Mouse (Mus musculus): ENCODE measurements around the gene Tnpo1.
A peak's percentile ranks its signal among the peaks of the same experiment; 100 is the strongest.

The Tnpo1 gene

DNA sequence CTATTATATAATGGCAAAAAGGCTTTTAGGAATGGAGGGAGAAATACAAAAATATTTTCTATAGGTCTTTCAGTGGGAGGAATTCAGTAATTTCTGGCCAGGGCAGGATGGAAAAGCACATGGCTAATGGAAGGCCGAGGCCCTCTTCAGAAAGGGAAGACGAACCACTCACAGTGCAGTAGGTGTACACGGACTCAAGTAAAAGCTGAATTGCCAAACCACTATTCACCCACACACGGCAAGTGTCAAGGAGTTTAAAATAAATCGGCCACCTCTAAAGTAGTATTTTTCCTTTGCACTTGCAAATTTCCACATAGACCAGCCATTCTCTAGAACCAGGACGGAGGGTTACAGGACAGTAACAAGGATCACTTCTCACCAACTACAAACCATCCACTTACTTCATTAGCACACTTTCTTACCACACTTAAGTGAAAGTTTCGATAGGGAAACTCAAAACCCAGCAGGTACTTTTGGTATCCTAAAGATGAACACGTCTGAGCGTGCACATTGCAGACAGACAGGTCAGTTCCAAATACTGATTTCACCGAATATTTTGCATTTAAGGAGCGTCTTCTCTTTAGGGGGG, 1.2 kb downstream of the Tnpo1 start:
- no peak for DNase-seq (ENCODE audit: low spot score in 2 of 2)

DNA sequence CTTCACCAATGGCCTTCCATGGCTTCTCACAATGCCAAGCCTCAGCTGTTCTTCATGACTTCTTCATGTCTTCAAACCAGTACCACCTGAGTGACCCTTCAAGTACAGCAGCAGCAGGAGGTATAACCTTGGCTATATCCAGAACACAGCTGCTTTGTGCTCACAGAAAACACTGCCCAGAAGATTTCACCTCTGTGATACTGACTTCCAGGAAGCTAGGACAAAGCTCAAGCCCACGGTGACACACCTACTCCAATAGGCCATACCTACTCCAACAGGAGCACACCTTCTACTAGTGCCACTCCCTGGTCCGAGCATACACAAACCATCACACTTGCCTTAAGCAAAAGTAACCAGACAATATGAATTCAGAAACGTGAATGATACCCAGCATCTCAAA, 3.4 kb downstream of the Tnpo1 start:
- DNase-seq (ENCODE audit: low spot score in 2 of 2) = no peak

DNA sequence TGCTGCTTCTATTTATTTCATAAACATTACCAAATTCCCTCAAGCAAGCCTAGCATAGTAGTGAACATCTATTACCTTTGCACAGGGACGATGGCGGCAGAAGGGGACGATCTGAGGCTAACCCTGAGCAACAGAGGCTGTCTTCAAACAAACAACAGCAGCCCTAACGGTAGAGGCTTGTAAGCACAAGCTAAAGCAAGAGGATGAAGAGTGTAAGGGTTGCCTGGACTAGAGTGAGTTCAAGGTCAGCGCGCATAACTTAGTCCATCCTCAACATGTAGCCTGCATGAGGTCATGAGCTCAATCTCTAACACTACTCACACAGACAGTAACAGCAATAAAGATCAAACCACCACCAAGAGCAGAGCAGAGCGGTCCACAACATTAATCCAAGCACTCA, 4.9 kb downstream of the Tnpo1 start:
- DNase-seq (ENCODE audit: low spot score in 2 of 2) = no peak

DNA sequence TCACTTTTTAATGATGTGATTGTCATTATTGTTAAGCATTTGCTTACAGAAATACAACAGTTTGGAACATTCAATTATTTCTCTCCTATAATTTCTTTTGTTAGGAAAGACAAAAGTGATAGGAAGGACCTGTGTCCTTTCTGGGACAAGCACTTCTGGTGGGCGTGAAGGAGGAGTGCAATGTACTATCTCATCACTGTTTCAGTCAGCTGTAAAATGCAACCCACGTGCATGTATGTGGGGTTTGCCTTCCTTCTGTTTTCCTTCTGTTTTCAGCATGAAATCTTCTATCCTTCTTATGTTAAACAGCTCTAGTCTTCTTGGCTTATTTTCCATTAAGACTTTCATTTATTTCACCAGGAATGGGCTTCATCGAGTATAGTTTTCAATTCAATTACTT, 5.9 kb downstream of the Tnpo1 start:
- DNase-seq (ENCODE audit: low spot score in 2 of 2) = no peak

DNA sequence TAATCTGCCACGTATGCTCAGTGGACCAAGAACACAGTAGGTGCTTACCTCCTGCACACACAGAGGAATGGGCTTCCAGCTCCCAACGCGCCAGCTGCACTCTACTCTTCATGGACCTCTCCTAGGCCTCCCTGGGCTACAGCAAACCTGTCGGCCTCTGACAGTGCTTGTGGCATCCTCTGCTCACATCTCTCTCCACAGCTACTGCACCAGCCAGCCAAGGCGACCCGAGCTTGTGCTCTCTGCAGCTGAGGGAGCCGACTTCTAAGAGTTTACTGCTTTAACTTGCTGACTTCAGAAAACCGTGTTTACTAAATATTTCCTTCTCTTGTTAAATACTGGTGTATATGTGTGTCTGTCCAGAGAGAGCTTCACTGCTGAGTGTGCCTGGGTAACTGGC, 6.5 kb downstream of the Tnpo1 start:
- no peak for DNase-seq (ENCODE audit: low spot score in 2 of 2)

DNA sequence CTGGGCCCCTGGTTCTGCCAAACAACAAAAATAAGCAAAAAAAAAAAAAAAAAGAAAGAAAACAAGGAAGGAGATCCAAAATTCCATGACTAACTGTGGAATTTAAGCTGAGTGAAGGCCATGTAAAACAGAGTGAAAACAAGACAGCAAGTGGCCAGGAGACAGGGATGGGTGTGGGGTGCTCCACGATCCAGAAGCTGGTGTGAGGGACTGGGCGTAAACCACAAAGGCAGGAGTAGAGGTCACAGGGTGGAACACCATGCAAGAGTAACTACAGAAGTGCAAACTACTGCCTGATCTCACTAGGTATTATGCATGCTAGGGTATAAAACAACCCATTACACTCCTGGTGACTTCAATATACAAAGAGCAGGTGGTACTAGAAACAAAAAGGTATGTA, 8.3 kb downstream of the Tnpo1 start:
- DNase-seq (ENCODE audit: low spot score in 2 of 2) = no peak

DNA sequence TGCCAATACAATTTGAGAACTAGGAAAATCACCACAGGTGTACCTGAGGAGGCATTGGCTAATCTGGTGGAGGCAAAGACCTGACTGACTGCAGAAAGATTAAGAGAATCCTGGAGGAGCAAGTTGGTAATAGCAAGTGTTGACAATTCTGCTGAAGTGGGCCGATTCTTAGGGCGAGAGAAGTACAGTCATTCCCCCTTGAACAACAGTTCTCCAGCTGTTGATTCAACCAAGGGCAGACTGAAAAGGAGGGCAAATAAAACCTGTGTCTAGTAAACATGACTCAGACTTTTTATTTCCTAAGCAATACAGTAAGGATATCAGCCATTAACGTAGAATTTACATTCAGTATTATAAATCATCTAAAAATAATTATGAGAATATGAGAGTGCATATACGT, 10.6 kb downstream of the Tnpo1 start:
- no peak for DNase-seq (ENCODE audit: low spot score in 2 of 2)

DNA sequence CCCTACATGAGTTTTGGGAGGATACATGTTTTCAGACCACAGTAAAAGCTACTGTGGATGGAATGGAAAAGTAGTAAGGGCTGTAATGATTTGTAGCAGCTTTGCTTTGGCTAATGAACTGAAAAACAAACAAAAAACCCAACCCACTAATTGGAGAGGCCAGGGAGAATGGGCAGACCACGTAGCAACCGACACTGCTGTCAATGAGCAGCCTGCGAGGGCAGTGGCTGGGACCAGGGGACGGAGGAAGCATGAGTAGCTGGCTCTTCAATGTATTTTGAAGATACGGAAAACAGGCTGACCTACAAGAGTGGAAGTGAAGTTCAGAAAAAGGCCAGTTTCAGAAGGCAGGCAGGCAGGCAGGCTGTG, 11.4 kb downstream of the Tnpo1 start:
- no peak for DNase-seq (ENCODE audit: low spot score in 2 of 2)

DNA sequence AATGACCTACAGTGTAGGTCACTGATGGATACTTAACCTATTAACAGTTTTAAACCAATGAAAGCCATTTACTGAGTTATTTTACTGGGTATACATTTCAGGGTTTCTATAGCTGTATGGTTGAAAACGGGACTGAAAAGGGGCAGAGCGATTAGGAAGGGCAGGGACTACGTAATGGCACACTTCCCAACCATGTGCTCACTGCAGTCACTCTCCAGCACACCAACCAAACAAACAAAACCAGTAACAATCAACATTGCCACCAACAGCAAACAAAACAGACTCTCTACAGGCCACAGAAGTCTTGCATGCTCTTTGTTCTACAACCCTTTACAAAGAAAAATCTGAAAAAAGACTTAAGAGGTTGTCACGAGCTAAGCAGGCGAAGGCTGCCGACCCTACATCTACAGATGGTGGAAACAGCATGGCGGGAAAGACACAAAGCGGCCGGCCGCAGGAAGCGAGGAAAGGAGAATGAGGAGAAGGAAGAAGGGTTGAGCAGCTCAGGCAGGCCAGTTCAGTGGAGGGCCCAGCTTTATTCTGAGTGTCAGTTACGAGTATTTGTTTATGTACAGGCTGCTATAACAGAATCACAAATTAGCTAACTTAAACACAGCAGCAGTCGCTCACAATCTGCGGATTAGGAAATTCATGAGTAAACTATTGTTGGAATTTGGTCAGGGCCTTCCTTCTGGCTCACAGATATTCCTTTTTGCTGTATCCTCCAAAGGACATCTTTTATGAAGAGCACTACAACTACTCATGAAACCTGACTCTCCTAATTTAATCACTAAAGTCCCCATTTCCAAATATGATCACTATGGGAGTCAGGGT, 12.0 kb downstream of the Tnpo1 start:
- no peak for DNase-seq (ENCODE audit: low spot score in 2 of 2)

DNA sequence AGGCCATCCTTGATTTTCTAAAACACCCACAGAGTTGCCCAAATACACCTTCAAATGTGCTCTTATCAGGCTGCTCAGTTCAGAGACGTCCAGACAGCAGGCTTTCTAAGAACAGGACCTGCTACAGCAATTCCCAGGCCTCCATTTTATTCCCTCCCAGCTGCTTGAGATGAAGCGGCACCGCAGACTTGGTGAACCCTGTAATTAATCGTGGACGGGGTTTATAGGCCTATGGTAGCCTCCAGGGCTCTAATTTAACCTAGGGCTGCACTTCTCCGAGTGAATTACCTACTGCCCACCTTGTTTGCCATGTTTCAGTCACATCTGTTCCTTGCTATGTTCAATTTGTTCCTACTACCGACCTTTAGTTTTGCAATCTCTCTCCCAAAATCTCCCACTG, 13.0 kb downstream of the Tnpo1 start:
- no peak for DNase-seq (ENCODE audit: low spot score in 2 of 2)

DNA sequence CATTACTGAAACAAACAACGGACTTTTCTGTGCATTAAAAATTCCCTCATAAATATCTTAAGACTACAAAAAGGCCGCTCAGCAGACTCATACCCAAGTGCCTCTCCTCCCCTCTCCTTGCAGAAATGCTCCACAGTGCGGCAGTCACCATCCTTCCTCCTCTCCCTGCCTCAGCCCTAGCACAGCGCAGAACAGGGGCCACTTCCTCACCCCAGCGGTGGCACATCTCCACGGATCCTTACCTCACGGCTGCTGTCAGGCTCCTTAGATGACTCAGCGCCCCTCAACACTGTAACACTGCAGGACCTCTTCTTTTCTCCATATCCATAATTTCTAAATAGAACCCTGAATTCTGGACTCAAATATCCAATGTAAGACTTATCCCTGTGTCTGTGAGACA, 13.6 kb downstream of the Tnpo1 start:
- no peak for DNase-seq (ENCODE audit: low spot score in 2 of 2)

DNA sequence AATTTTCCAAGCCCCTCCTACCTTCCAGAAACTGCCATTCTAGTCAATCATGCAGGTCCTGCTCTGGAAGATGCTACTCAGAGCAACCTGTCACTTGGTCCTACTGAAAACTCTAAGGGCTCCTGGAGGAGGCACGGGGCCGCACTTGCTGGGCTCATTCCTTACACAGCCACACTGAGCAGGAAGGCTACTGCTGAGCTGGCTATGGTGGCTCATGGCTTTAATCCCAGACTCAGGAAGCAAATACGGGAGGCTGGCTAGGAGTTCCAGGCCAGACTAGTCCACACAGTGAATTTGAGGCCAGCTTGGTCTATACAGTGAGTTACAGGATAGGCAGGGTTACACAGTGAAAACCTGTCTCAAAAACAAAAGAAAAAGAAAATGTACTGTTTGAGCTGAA, 15.4 kb downstream of the Tnpo1 start:
- no peak for DNase-seq (ENCODE audit: low spot score in 2 of 2)

DNA sequence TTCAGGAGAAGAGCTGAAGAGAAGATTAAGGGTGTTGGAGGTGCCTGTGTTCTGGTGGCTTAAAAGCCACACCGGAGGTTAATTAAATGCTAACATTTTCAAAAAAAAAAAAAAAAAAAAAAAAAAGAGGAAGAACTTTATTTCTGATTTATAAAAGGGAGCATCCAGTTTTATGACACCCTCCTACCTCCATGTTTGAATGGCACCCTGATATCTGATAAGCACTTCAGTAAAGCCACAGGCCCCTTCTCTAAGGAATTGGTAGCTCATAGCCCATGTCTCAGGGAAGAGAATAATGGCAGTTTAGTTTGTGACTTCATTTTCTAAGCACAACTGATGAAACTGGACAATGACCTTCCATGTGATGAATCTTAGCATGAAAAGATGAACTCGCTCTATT, 21.6 kb downstream of the Tnpo1 start:
- DNase-seq (ENCODE audit: low spot score in 2 of 2) = no peak

DNA sequence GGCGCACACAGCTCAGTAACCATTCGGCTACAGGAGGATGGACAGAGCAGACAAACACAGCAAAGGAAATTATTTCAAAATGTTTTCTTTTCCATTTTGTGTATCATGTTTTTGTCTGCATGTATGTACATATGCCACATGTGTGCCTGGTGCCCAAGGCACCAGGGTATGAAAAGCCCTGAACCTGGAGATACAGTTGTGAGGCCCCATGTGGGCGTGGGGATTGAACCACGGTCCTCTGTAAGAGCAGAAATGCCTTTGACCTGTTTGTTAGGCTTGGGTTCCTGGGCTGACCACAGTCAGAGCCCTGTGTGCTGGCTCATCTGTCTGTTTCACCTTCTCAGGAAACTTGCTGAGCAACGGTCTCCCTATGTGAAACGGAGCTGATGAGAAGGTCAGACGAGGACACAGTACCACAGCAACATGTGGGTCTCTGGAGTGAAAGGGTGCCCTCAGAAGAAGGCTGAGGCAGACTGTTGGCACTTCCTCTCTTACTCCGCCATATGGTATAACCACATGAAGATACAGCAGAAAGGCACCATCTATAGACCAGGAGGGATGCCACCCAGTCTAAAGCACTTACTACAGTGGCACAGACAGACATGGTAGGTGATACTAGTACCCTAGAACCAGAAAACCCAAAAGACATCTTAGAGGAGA, 23.7 kb downstream of the Tnpo1 start:
- DNase-seq (ENCODE audit: low spot score in 2 of 2) = no peak

DNA sequence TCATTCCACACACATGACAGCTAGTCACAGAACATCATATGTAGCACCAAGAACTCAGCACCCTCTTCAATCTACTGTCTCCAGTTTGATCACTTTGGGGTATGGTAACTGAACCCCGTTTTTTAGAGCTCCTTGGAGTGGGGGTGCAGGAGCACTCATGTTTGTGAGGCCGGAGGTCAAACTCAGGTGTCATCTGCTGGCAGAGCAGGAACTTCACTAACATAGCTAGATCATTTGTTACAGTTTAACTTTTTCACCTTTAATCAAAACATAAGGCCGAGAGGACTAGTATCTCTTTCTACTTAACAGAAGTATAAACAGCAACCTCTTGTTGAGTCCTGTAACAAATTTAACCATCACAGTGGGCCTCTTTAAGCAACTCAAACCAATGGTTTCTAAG, 26.6 kb downstream of the Tnpo1 start:
- DNase-seq (ENCODE audit: low spot score in 2 of 2) = no peak

DNA sequence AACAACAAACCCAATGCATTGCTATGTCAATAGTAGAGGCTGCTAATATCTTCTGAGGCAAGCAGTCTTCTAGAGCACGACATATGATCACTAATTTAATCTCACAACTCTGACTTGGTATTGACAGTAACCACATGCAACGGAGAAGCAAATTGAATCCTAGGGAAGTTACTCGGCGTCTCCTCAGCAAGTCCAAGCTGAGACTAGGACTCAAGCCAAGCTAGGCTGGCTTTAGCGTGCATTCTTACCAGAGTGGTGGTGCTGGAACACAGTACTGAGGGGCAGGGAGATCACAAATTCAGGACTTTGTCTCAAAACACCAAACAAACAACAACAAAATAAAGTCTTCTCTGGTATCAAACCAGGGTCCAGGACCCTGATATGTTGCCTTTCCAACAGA, 28.6 kb downstream of the Tnpo1 start:
- DNase-seq (ENCODE audit: low spot score in 2 of 2) = no peak

DNA sequence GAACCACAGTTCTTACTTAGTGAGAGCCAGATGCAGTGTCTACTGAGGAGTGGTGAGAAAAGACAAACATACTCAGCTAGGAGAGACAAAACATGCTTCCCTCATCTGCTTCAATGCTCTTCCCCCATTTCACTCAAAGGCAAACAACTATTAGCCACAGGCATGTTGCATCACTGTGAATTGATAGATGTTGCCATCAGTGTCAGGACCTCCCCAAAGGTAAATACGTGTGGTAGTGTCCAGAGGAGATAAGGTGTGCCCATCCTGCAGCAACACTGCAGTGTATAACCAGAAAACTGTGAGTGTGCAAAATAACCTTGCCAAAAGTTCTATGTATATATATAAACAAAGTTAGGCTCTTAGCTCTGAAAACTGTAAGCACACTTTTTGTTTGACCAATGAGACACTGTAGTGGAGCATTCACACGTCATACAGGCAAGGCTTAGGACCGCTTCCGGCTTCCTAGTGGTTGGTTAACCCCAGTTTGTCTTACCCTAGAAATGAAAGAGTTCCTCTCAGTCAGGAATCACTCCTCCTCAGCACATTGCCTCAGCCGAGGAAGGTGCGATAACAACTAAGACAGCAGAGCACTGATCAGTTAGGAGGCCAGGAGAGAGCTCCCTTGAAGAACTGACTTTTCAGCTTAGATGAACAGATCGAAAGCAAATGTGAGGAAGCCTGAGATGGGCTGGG, 29.6 kb downstream of the Tnpo1 start:
- no peak for DNase-seq (ENCODE audit: low spot score in 2 of 2)

DNA sequence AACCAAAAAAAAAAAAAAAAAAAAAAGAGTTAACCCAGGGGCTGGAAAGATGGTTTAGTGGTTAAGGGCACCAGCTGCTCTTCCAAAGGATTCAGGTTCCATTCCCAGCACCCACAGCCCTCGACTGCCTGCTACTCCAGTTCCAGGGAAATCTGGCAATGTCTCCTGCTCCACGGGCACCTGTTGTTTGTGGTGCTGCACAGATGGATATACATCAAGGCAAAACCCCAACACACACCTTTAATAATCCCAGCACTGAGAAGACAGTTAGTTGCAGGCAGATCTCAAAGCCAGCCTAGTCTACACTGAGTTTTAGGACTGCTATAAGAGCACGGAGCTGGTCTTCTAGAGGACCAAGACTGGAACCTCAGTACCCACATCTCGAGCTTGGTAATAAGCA, 30.2 kb downstream of the Tnpo1 start:
- DNase-seq (ENCODE audit: low spot score in 2 of 2) = no peak

DNA sequence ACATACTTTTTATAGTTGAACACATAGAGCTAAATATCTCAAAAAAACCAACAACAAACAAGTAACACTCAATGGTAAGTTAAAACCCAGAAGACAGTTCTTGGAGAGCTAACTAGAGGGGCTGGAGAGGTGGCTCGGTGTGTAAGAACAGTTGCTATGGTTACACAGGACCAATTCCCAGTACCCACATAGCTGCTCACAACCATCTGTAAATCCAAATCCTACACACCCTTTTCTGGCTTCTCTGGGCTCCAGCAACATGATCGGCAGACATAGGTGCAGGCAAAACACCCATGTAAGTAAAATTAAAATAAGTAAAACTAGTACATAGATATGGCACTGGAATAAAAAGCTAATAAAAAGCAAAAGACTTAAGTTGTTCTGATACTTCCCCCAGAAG, 31.3 kb downstream of the Tnpo1 start:
- no peak for DNase-seq (ENCODE audit: low spot score in 2 of 2)

DNA sequence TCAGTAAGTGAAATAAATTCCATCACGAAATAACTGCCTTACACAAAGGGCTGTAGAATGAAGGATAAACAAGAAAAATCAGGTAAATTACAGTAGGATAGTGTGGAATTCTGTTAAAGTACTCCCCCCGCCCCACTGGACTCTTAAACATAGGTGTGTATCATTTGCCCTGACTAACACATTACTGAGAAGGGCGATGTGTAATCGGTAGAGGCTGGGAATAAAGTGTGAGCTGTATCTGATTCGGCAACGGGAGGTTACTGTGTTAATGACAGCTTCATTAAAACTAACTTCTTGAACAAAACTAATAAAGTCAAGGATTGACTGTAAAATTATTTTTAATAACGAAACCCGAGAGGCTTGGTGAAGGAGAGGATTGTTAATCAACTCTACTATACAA, 34.7 kb downstream of the Tnpo1 start:
- no peak for DNase-seq (ENCODE audit: low spot score in 2 of 2)

DNA sequence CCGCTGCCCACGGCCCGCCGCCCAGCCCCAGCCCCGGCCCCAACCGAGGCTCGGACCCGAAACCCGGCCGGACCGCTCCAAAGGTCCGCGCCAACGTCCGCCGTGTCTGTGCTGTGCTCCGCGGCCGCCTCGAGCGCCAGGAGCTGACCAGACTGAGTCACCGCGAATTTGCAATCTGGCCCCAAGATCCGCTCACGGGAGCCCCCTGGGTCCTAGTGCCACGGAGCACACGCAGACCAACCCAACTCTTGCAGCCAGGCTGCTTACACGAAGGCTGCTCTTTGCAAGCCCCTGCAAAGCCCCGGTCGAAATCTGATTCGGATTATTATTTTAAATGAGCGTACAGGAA, 35.3 kb downstream of the Tnpo1 start:
- DNase-seq (ENCODE audit: low spot score in 2 of 2) = peak; percentile 51 to 82

DNA sequence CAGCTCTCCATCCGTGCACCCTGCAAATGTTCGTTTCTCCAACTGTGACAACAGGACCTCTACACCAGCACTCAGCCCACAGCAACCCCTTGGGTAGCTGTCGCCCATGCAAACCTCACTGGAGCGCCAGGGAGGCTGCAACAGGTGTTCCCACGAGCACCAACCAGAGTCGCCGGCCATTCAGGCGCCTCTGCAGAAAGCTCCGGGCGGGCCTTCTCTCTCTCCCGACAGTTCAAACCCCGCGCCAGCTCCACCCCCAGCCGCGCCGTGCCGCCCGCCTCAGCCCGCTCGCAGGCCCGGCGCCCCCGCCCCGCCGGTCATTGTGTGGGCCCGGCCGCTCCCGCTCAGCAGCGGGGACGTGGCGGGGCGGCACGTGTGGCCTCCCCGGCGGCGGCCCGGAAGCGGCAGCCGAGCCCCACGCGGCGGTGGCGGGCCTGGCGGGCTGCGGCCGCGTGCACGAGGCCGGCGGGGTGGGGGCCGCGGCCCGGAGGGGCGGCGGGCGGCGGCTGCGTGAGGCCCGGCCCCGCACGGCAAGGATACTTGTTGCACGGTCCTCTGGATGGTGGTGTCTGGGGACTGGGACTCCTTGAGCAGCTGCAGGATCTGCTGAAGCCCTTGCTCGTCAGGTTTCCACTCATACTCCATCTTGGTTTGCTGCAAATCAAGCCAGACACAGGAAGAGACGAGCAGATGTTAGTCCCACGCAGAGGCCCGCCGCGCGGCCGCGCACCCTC, 35.9 kb downstream of the Tnpo1 start:
- DNase-seq (ENCODE audit: low spot score in 2 of 2) = peak; percentile 22 to 58
